Mouse (Mus musculus) embryonic fibroblast, embryonic 13.5 days (primary cell): Measurements from ENCODE around the gene Lrfn1.

ENCODE experiments used
- CTCF ChIP-seq: IDR thresholded peaks from 2 replicates; pipeline ENCODE4 v1.5.1; 2011; ENCODE audit warnings: mild to moderate bottlenecking, control low read depth, low read length, moderate library complexity, borderline replicate concordance; ENCODE audit not compliant: insufficient read depth
- POLR2A ChIP-seq: IDR thresholded peaks from 2 replicates; pipeline ENCODE4 v1.6.1; 2011; ENCODE audit warnings: low read depth, mild to moderate bottlenecking, control low read depth, low read length, moderate library complexity

- TF ChIP-seq POLR2A (no peak), CTCF (peak; percentile 57)
These were observed 5.3 kb upstream of the Lrfn1 start for GRCm38 (mm10) chr7:28446446-28446845.
